Mouse (Mus musculus): ENCODE data around the gene Agpat1. TPM values are rescaled to one million over a fixed set of nuclear protein-coding genes. Genes with fewer than 3 reads are reported as not detected.

The Agpat1 gene
- polyA plus RNA-seq (2016; fragmentation: Nextera tagmentation; extraction: Ambion mirVana): 54.8 and 62.8 TPM in 2 replicates

- Histone ChIP-seq H3K9ac (peak within 1 kb of the TSS; percentile 97), H3K4me2 (replicated peaks) (peak within 1 kb of the TSS; percentile 91), H3K9me3 (no peaks in the 10 kb centered on the region), H3K4me3 (peak within 1 kb of the TSS; percentile 97), H3K36me3 (peaks cover 23% of the 10 kb centered on the region), H3K27me3 (no peaks in the 10 kb centered on the region), H3K27ac (peak within 1 kb of the TSS; percentile 91), H3K4me1 (peaks cover 41% of the 10 kb centered on the region)
- under 1% methylated on average over 34 of the region's 35 CpGs for WGBS
- ATAC-seq (ENCODE audit: insufficient number of reproducible peaks, insufficient read depth, low FRiP score, low TSS enrichment): peak; percentile 80
Measured at GRCm38 (mm10) chr17:34604061-34604508, at the start of gene Agpat1. Gene Agpat1 (plus strand): TSS chr17:34604262.

- no peak overlapping the region for H3K9ac ChIP-seq
- H3K4me1 ChIP-seq: no peaks in the 10 kb centered on the region
- ATAC-seq (ENCODE audit: insufficient number of reproducible peaks, insufficient read depth, low FRiP score, low TSS enrichment): no peak
- no peak overlapping the region for H3K27ac ChIP-seq
- H3K9me3 ChIP-seq: no peaks in the 10 kb centered on the region
- H3K36me3 ChIP-seq: no peaks in the 10 kb centered on the region
- H3K4me3 ChIP-seq: no peak overlapping the region
- no peaks in the 10 kb centered on the region for H3K27me3 ChIP-seq
- 27% methylated on average over 5 of the region's 5 CpGs for WGBS
- H3K4me2 ChIP-seq (replicated peaks): no peak overlapping the region
Measured at GRCm38 (mm10) chr17:34555483-34555882, 48.6 kb upstream of the Agpat1 start.

- H3K27ac ChIP-seq: no peak overlapping the region
- H3K27me3 ChIP-seq: no peaks in the 10 kb centered on the region
- no peak overlapping the region for H3K9ac ChIP-seq
- ATAC-seq (ENCODE audit: insufficient number of reproducible peaks, insufficient read depth, low FRiP score, low TSS enrichment): no peak
- no peaks in the 10 kb centered on the region for H3K4me1 ChIP-seq
- no peak overlapping the region for H3K4me3 ChIP-seq
- no peaks in the 10 kb centered on the region for H3K36me3 ChIP-seq
- 82% methylated on average over 8 of the region's 8 CpGs for WGBS
- no peak overlapping the region for H3K4me2 ChIP-seq (replicated peaks)
- H3K9me3 ChIP-seq: no peaks in the 10 kb centered on the region
Measured at GRCm38 (mm10) chr17:34556406-34556805, 47.7 kb upstream of the Agpat1 start.

DNA sequence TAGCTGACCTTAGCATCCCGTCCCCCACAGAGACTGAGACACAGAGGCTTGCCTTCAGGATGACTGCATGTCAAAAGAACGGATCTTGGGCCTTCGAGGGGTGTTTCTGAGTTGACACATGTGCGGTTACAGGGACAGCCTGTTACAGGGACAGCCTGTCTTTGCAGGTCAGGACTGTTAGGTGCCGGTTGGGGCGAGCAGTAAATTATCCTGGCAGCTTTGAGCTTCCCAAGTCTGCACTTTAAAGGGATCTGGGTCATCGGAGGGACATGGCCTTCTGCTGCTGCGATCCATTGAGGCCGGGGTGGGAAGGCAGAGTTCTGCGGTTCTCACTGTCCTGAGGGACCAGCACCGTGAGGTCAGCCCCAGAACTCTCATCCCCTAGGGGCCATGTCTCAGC is 46.7 kb upstream of the Agpat1 start:
- Histone ChIP-seq H3K27ac (no peak overlapping the region), H3K9me3 (no peaks in the 10 kb centered on the region), H3K4me3 (no peak overlapping the region), H3K4me1 (no peaks in the 10 kb centered on the region), H3K9ac (no peak overlapping the region), H3K36me3 (no peaks in the 10 kb centered on the region), H3K27me3 (no peaks in the 10 kb centered on the region), H3K4me2 (replicated peaks) (no peak overlapping the region)
- ATAC-seq (ENCODE audit: insufficient number of reproducible peaks, insufficient read depth, low FRiP score, low TSS enrichment): no peak
- WGBS: 77% methylated on average over 11 of the region's 11 CpGs

DNA sequence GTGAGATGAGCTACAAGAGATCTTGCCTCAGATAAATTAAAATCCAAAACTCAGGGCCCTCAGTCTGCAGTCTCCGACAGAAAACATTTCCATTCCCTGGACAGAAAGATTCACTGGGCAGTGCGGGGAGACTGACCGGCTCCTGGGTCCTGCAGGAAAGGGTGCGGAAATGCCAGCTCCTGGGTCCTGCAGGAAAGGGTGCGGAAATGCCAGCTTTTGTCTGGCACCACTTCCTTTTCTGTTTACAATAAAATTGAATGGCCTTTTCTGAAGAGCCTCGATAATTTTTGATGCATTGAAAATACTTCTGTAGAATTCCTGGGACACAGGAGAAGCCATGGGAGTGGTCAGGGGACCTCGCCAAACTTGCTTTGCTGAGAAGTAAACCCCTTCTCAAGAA is 44.9 kb upstream of the Agpat1 start:
- H3K4me3 ChIP-seq: no peak overlapping the region
- no peak for ATAC-seq (ENCODE audit: insufficient number of reproducible peaks, insufficient read depth, low FRiP score, low TSS enrichment)
- H3K9me3 ChIP-seq: no peaks in the 10 kb centered on the region
- no peak overlapping the region for H3K27ac ChIP-seq
- no peaks in the 10 kb centered on the region for H3K27me3 ChIP-seq
- WGBS: 78% methylated on average over 7 of the region's 7 CpGs
- H3K4me1 ChIP-seq: peaks cover 3% of the 10 kb centered on the region
- H3K36me3 ChIP-seq: no peaks in the 10 kb centered on the region
- no peak overlapping the region for H3K4me2 ChIP-seq (replicated peaks)
- H3K9ac ChIP-seq: no peak overlapping the region

DNA sequence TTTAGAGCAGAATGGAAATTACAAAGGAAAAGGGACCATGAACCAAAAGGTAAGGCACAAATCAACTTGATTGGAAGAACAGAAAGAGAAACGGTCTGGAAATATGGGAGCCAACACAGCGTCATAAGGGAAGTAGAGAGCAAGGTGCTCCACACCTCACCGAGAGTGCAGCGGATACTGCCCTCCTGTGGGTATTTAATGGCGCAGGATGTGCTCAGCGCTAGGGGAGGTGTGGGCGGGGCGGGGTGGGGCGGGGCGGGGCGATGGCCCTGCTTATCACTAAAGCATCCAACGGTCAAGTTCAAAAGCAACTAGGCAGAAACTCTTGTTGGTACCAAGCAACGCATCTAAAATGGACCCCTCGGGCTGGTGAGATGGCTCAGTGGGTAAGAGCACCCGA is 44.2 kb upstream of the Agpat1 start:
- peaks cover 8% of the 10 kb centered on the region for H3K4me1 ChIP-seq
- H3K27ac ChIP-seq: no peak overlapping the region
- H3K9me3 ChIP-seq: no peaks in the 10 kb centered on the region
- H3K4me2 ChIP-seq (replicated peaks): no peak overlapping the region
- H3K9ac ChIP-seq: no peak overlapping the region
- no peaks in the 10 kb centered on the region for H3K36me3 ChIP-seq
- no peak for ATAC-seq (ENCODE audit: insufficient number of reproducible peaks, insufficient read depth, low FRiP score, low TSS enrichment)
- 30% methylated on average over 15 of the region's 15 CpGs for WGBS
- no peaks in the 10 kb centered on the region for H3K27me3 ChIP-seq
- no peak overlapping the region for H3K4me3 ChIP-seq

DNA sequence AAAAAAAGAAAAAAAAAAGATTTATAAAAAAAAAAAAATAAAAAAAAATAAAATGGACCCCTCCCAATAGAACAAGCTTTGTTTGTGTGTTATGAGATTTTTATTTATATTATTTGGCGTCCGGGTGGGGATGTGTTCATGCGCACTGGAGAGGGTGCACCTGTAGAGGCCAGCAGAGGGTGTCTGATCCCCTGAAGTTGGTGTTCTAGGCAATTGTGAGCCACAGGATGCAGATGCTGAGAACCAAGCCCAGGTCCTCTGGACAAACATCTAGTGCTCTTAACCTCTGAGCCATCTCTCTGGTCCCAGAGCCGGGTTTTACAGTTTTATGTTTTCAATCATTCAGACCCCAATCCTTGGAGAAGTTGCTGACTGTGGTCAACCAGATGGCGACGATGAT is 43.6 kb upstream of the Agpat1 start:
- WGBS: 88% methylated on average over 6 of the region's 6 CpGs
- Histone ChIP-seq H3K4me3 (no peak overlapping the region), H3K4me1 (peaks cover 8% of the 10 kb centered on the region), H3K4me2 (replicated peaks) (no peak overlapping the region), H3K36me3 (no peaks in the 10 kb centered on the region), H3K9me3 (no peaks in the 10 kb centered on the region), H3K27ac (no peak overlapping the region), H3K9ac (no peak overlapping the region), H3K27me3 (no peaks in the 10 kb centered on the region)
- no peak for ATAC-seq (ENCODE audit: insufficient number of reproducible peaks, insufficient read depth, low FRiP score, low TSS enrichment)

DNA sequence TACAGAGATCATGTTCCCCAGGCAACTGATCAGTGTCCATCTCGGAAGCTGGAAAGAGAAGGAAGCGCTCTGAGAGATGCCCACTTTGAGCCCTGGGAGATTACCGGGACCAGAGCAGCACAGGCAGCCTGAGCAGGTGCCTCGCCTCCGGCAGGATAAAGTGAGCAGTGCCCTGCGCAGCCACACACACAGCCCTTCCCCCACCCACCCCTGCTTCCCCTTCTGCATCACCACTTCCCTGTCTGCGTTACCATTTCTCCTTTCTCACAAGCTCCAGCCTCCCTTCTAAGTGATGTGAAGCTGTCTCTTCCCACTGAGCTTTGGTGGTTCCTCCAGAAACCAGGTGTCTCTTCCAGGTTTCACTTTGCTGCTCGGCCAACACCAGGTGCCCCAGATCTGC is 42.9 kb upstream of the Agpat1 start:
- no peak for ATAC-seq (ENCODE audit: insufficient number of reproducible peaks, insufficient read depth, low FRiP score, low TSS enrichment)
- WGBS: 40% methylated on average over 8 of the region's 8 CpGs
- H3K9me3 ChIP-seq: no peaks in the 10 kb centered on the region
- H3K27ac ChIP-seq: no peak overlapping the region; the same call in 1 of the 2 replicates
- no peak overlapping the region for H3K4me2 ChIP-seq (replicated peaks)
- no peak overlapping the region for H3K9ac ChIP-seq
- peaks cover 8% of the 10 kb centered on the region for H3K4me1 ChIP-seq
- H3K36me3 ChIP-seq: no peaks in the 10 kb centered on the region
- no peaks in the 10 kb centered on the region for H3K27me3 ChIP-seq
- no peak overlapping the region for H3K4me3 ChIP-seq

GRCm38 (mm10) chr17:34562595-34562994 is 41.5 kb upstream of the Agpat1 start:
- Histone ChIP-seq H3K36me3 (no peaks in the 10 kb centered on the region), H3K4me2 (replicated peaks) (no peak overlapping the region), H3K9me3 (no peaks in the 10 kb centered on the region), H3K27me3 (no peaks in the 10 kb centered on the region), H3K4me3 (no peak overlapping the region), H3K4me1 (peaks cover 8% of the 10 kb centered on the region), H3K9ac (no peak overlapping the region), H3K27ac (no peak overlapping the region)
- 61% methylated on average over 3 of the region's 3 CpGs for WGBS
- ATAC-seq (ENCODE audit: insufficient number of reproducible peaks, insufficient read depth, low FRiP score, low TSS enrichment): no peak

GRCm38 (mm10) chr17:34563354-34563753 is 40.7 kb upstream of the Agpat1 start:
- WGBS: 73% methylated on average over 11 of the region's 11 CpGs
- Histone ChIP-seq H3K4me2 (replicated peaks) (no peak overlapping the region), H3K9ac (no peak overlapping the region), H3K9me3 (no peaks in the 10 kb centered on the region), H3K4me1 (peaks cover 8% of the 10 kb centered on the region), H3K27me3 (no peaks in the 10 kb centered on the region), H3K36me3 (no peaks in the 10 kb centered on the region), H3K27ac (no peak overlapping the region), H3K4me3 (no peak overlapping the region)
- ATAC-seq (ENCODE audit: insufficient number of reproducible peaks, insufficient read depth, low FRiP score, low TSS enrichment): no peak

- 9% methylated on average over 6 of the region's 6 CpGs for WGBS
- Histone ChIP-seq H3K4me1 (peaks cover 8% of the 10 kb centered on the region), H3K4me3 (no peak within 1 kb of the TSS), H3K36me3 (no peaks in the 10 kb centered on the region), H3K9ac (no peak within 1 kb of the TSS), H3K9me3 (no peaks in the 10 kb centered on the region), H3K27ac (peak within 1 kb of the TSS; percentile 63), H3K27me3 (no peaks in the 10 kb centered on the region; the same call in 1 of the 2 replicates), H3K4me2 (replicated peaks) (peak within 1 kb of the TSS; percentile 21; the same call in 1 of the 2 replicates)
- ATAC-seq (ENCODE audit: insufficient number of reproducible peaks, insufficient read depth, low FRiP score, low TSS enrichment): no peak
Measured at GRCm38 (mm10) chr17:34564003-34564421, 40.0 kb upstream of the Agpat1 start, which contains the start of gene Notch4. Gene Notch4 (plus strand): TSS chr17:34564268.

DNA sequence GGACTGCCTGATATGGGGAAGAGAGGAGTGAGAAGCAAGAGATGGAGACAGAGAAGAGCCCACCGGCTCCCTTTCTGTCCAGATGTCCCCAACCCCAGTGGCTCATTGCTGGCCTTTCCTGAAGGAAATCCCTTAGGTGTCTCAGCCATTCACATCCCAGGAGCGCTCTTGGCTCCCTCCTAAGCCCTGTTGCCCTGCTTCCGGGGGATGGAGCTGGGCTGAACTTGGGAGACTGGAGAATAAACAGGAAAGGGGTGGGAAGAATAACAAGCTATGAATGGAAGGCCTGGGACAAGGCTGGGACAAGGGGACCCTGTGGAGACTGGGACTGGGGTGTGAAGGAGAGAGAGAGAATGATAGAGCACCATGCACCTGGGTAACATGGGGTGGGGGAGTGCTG is 39.3 kb upstream of the Agpat1 start:
- no peaks in the 10 kb centered on the region for H3K36me3 ChIP-seq
- H3K9ac ChIP-seq: no peak overlapping the region
- H3K4me3 ChIP-seq: no peak overlapping the region
- 0 out of 2 replicates have a peak overlapping the region, but pooled peaks have one; percentile 21 for H3K4me2 ChIP-seq (replicated peaks)
- H3K9me3 ChIP-seq: no peaks in the 10 kb centered on the region
- no peak for ATAC-seq (ENCODE audit: insufficient number of reproducible peaks, insufficient read depth, low FRiP score, low TSS enrichment)
- peaks cover 8% of the 10 kb centered on the region for H3K4me1 ChIP-seq
- H3K27ac ChIP-seq: peak overlapping the region; percentile 63; the same call in 1 of the 2 replicates
- no peaks in the 10 kb centered on the region; the same call in 1 of the 2 replicates for H3K27me3 ChIP-seq
- 39% methylated on average over 3 of the region's 3 CpGs for WGBS
